Mouse (Mus musculus) frontal cortex, adult (tissue): ENCODE results near the gene Gm20481.
"Not testable (repeated sequence)": the region's sequence is repeated elsewhere in the genome, so short reads cannot be mapped to it uniquely, and the experiment has no call there.

ENCODE experiments used
- ATAC-seq: cut with Nextera tagmentation; 2 replicates; pipeline ENCODE4 v1.9.2; 2017; ENCODE audit warnings: mild to moderate bottlenecking, moderate library complexity, mixed read lengths; ENCODE audit not compliant: low TSS enrichment

Gm20481 gene

GRCm38 (mm10) chr17:34969822-34970221 lies at the start of gene Gm20481:
Gene Gm20481, plus strand, starts transcription at chr17:34969912.
- not testable (repeated sequence) for ATAC-seq

- no peak for ATAC-seq
Measured at GRCm38 (mm10) chr17:34922939-34923338, 46.8 kb upstream of the Gm20481 start.

GRCm38 (mm10) chr17:34924258-34924657 lies 45.5 kb upstream of the Gm20481 start:
- no peak for ATAC-seq

- ATAC-seq: peak; percentile 40; the same call in 1 of the 2 replicates
Measured at GRCm38 (mm10) chr17:34927306-34928019, 42.2 kb upstream of the Gm20481 start.

GRCm38 (mm10) chr17:34928841-34929240 lies 40.9 kb upstream of the Gm20481 start:
- ATAC-seq: no peak

- peak; percentile 90 for ATAC-seq
Measured at GRCm38 (mm10) chr17:34931061-34931734, 38.5 kb upstream of the Gm20481 start, which contains the start of gene Neu1. Gene Neu1, plus strand, starts transcription at chr17:34931253.

GRCm38 (mm10) chr17:34931735-34932098 lies 38.0 kb upstream of the Gm20481 start:
- ATAC-seq: peak; percentile 44; the same call in 1 of the 2 replicates

- ATAC-seq: no peak
Measured at GRCm38 (mm10) chr17:34932287-34932686, 37.4 kb upstream of the Gm20481 start.

GRCm38 (mm10) chr17:34934031-34934430 lies 35.7 kb upstream of the Gm20481 start:
- ATAC-seq: no peak

- no peak for ATAC-seq
Measured at GRCm38 (mm10) chr17:34934830-34935229, 34.9 kb upstream of the Gm20481 start.

GRCm38 (mm10) chr17:34937960-34938505 lies 31.7 kb upstream of the Gm20481 start:
- no peak for ATAC-seq

GRCm38 (mm10) chr17:34941344-34942041 lies 28.2 kb upstream of the Gm20481 start:
- ATAC-seq: no peak

GRCm38 (mm10) chr17:34943128-34943815 lies 26.4 kb upstream of the Gm20481 start:
- no peak for ATAC-seq

- no peak for ATAC-seq
Measured at GRCm38 (mm10) chr17:34944362-34944761, 25.4 kb upstream of the Gm20481 start.

GRCm38 (mm10) chr17:34946486-34947140 lies 23.1 kb upstream of the Gm20481 start:
- ATAC-seq: no peak

GRCm38 (mm10) chr17:34947606-34948005 lies 22.1 kb upstream of the Gm20481 start:
- ATAC-seq: no peak

- not testable (repeated sequence) for ATAC-seq
Measured at GRCm38 (mm10) chr17:34948721-34949552, 20.8 kb upstream of the Gm20481 start.

- no peak for ATAC-seq
Measured at GRCm38 (mm10) chr17:34949553-34949969, 20.2 kb upstream of the Gm20481 start.

- ATAC-seq: no peak
Measured at GRCm38 (mm10) chr17:34950514-34951455, 18.9 kb upstream of the Gm20481 start.
